Mouse (Mus musculus) spleen, postnatal 0 days (tissue): ENCODE measurements around the gene Wnt7b. TPM values are rescaled to one million over a fixed set of nuclear protein-coding genes. Genes with fewer than 3 reads are reported as not detected.

Experiments
- polyA plus RNA-seq: library from polyadenylated mRNA; unstranded; fragments of >200 nt; fragmentation: Nextera tagmentation; extraction: Ambion mirVana; gene quantifications from 2 replicates; pipeline ENCODE4 v1.2.1, GENCODE M21; 2015

Gene Wnt7b
- polyA plus RNA-seq, result 0.12 and 0.47 TPM in 2 replicates

DNA sequence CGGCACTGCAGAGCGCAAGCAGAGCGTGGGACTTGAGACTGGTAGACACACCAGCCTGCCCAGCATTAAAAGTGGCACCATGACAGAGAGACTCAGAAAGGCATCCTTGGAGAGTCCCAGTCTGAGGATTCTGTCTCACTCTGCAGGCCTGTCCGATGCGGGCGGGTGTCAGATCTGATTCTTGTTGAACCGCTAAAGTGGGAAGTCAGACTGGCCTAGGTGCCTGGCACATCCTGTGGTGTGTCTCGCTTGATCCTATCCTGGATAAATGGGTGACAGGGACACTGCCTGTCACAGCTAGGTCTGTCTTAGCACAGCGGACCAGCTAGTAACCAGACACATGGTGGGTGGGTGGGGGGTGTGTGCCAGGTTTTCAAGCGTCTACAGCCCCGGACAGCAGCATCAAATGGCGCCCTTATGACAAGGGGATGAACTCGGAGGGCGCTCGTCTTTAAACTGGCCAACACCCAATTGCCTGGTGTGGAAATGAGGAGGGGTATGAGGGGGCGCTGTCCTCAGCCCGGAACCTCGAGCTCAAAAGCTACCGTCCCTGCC is at the start of gene Wnt7b:
Gene Wnt7b, minus strand, starts transcription at position 118 of the 555 bp plus-strand sequence.

DNA sequence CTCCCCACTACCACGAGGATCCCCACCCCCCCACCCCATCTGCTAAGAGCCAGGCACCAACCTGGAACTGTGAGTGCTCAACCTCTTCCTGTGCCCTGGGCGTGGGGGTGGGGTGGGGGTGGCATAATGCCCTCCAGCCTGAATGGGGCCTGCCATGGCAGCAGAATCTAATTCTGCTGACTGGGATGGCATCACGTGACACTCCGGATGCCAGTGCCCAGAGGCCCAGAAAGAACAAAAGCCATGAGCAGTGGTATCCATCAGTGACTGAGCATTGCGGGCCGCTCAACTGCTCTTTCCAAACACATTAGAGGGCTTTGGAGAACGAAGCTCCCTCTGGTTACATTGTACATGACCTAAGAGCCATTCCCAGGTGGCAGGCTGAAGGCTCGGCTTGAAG is 79.1 kb downstream of the Wnt7b start, which contains the start of gene 7530416G11Rik:
Gene 7530416G11Rik, minus strand, starts transcription at position 101 of the 400 bp plus-strand sequence.

Other genes starting within 250 kb of the Wnt7b start
- gene Atxn10, start 246.2 kb downstream of the Wnt7b start, polyA plus RNA-seq, result 71.6 and 88.3 TPM in 2 replicates
- not detected in 2 replicates for gene 7530416G11Rik, start 79.2 kb downstream of the Wnt7b start, polyA plus RNA-seq
- 0.61 and 0.87 TPM in 2 replicates for gene Ppara, start 152.5 kb upstream of the Wnt7b start, polyA plus RNA-seq
- 26.0 and 30.1 TPM in 2 replicates for gene Cdpf1, start 229.2 kb upstream of the Wnt7b start, polyA plus RNA-seq
- gene Pkdrej, start 239.3 kb upstream of the Wnt7b start, polyA plus RNA-seq, result 0.04 TPM in 2 replicates
- 2.6 and 3.7 TPM in 2 replicates for gene Ttc38, start 249.8 kb upstream of the Wnt7b start, polyA plus RNA-seq